Mouse (Mus musculus) G1E (cell line): ENCODE measurements around the gene Zbtb25. TPM values are rescaled to one million over a fixed set of nuclear protein-coding genes. Genes with fewer than 3 reads are reported as not detected.

ENCODE experiments used
- ATAC-seq: 2 replicates; pipeline ENCODE4 v1.8.0; 2016; ENCODE audit warnings: mild to moderate bottlenecking; ENCODE audit not compliant: insufficient number of reproducible peaks, poor library complexity, low FRiP score, severe bottlenecking; ENCODE audit errors: extremely low read depth
- DNase-seq: peaks from one replicate; pipeline ENCODE4 v3.0.0; 2012; ENCODE audit warnings: low spot score
- H3K27me3 ChIP-seq: 2 replicates; pipeline ENCODE4 v1.6.1; 2012; ENCODE audit warnings: mild to moderate bottlenecking, low read length, inconsistent platforms; ENCODE audit not compliant: insufficient read depth
- H3K36me3 ChIP-seq: replicated peaks from 2 replicates; pipeline ENCODE3; 2012; ENCODE audit warnings: mild to moderate bottlenecking, inconsistent platforms
- H3K4me1 ChIP-seq: 2 replicates; pipeline ENCODE4 v1.6.1; 2012; ENCODE audit warnings: low read depth, low read length, inconsistent platforms, mixed read lengths; ENCODE audit not compliant: insufficient read depth
- H3K4me3 ChIP-seq: 2 replicates; pipeline ENCODE4 v1.5.1; 2012; ENCODE audit warnings: low read depth, mild to moderate bottlenecking, inconsistent platforms, low read length, moderate library complexity, mixed read lengths
- H3K9me3 ChIP-seq: replicated peaks from 2 replicates; pipeline ENCODE4 v1.6.1; 2012; ENCODE audit warnings: inconsistent platforms
- CTCF ChIP-seq: IDR thresholded peaks from 2 replicates; pipeline ENCODE4 v1.5.1; 2012; ENCODE audit warnings: low read depth, low read length, inconsistent platforms, mixed read lengths
- GATA1 ChIP-seq: IDR thresholded peaks from 2 replicates; pipeline ENCODE4 v1.6.1; 2012; ENCODE audit warnings: borderline replicate concordance, low read length, inconsistent platforms, mixed read lengths
- GATA2 ChIP-seq: IDR thresholded peaks from 2 replicates; pipeline ENCODE4 v1.6.1; 2012; ENCODE audit warnings: low read depth, low read length, inconsistent platforms, borderline replicate concordance
- POLR2AphosphoS5 ChIP-seq: IDR thresholded peaks from 2 replicates; pipeline ENCODE4 v1.6.1; 2012; ENCODE audit warnings: low read depth, low read length, inconsistent platforms; ENCODE audit not compliant: insufficient replicate concordance
- TAL1 ChIP-seq: conservative IDR thresholded peaks from 2 replicates; pipeline ENCODE4 v1.6.1; 2012; ENCODE audit warnings: low read depth, low read length, inconsistent platforms, mixed read lengths
- polyA plus RNA-seq: library from polyadenylated mRNA; stranded (reverse); fragments of >175 nt; gene quantifications from 2 replicates; pipeline ENCODE4 v1.2.3, GENCODE M21; 2012
- total RNA-seq, 2 experiments: library from RNA; stranded (forward) in 1 of 2; stranded (reverse) in 1 of 2; fragments of 200-1000 nt in 1 of 2; fragments of >200 nt in 1 of 2; fragmentation: Nextera tagmentation in 1 of 2; gene quantifications; 2 replicates each; pipeline ENCODE4 v1.2.3; 2014 to 2017

Zbtb25 gene
- total and polyA plus RNA-seq, 3 experiments: 12.2 to 62.5 (median 17.5) TPM

GRCm38 (mm10) chr12:76304199-76304598, 65.2 kb downstream of the Zbtb25 start:
- no peaks in the 10 kb centered on the region for H3K27me3 ChIP-seq
- peaks cover 6% of the 10 kb centered on the region; the same call in 1 of the 2 replicates for H3K4me1 ChIP-seq
- peaks cover 100% of the 10 kb centered on the region for H3K36me3 ChIP-seq
- TF ChIP-seq POLR2AphosphoS5 (no peak), GATA1 (no peak), CTCF (no peak), TAL1 (no peak), GATA2 (no peak)
- H3K4me3 ChIP-seq: no peak overlapping the region
- ATAC-seq: no peak
- no peaks in the 10 kb centered on the region for H3K9me3 ChIP-seq
- DNase-seq: no peak

DNA sequence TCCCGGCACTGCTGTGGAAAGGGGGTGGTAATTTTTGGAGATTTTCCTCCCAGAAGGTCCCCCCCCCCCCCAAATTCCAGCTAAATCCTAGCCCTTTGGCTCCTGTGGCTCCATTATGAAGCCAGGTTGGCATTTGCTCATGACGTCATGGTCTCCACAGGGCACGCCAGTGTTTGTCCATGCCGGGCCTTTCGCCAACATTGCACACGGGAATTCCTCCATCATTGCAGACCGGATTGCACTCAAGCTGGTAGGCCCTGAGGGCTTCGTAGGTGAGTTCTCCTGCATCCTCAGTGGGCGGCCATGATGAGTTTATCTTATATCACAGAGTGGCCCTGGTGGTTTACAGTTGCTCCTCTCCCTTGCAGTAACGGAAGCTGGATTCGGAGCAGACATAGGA, 65.9 kb downstream of the Zbtb25 start:
- peaks cover 6% of the 10 kb centered on the region; the same call in 1 of the 2 replicates for H3K4me1 ChIP-seq

DNA sequence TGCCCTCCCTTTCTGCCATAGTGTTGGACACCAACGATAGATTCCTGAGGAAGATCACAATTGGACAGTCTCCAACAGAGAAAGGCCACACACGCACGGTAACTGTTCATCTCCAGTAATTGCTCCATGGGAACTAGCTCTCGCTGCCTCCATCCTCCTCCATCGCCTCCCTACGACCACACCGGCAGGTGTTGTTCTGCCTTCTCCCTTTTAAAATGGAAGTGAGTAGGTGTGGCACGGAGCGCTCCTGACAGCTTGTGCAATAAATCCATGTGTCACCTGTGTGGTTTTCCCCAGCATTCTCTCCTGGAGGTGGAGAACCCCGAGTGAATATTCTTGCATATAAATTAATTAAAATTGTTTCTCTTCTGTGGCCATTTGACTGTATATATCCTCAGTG, 69.0 kb downstream of the Zbtb25 start:
- TF ChIP-seq GATA2 (no peak), TAL1 (no peak)
- Histone ChIP-seq H3K27me3 (no peaks in the 10 kb centered on the region), H3K4me1 (peaks cover 6% of the 10 kb centered on the region; the same call in 1 of the 2 replicates), H3K36me3 (peaks cover 100% of the 10 kb centered on the region), H3K9me3 (no peaks in the 10 kb centered on the region), H3K4me3 (no peak overlapping the region)
- no peak for DNase-seq
- no peak for ATAC-seq

More for the DNA sequence above, 65.9 kb downstream of the Zbtb25 start:
- Histone ChIP-seq H3K4me3 (no peak overlapping the region), H3K36me3 (peaks cover 100% of the 10 kb centered on the region), H3K9me3 (no peaks in the 10 kb centered on the region), H3K27me3 (no peaks in the 10 kb centered on the region)
- ATAC-seq (no peak), DNase-seq (no peak)
- TF ChIP-seq CTCF (no peak), POLR2AphosphoS5 (no peak), GATA1 (no peak), TAL1 (no peak)

- Histone ChIP-seq H3K36me3 (peaks cover 100% of the 10 kb centered on the region), H3K4me3 (no peak overlapping the region)
- TF ChIP-seq GATA1: no peak
- TF ChIP-seq POLR2AphosphoS5: no peak
- TF ChIP-seq CTCF: no peak
Observed at GRCm38 (mm10) chr12:76299361-76299906, 70.0 kb downstream of the Zbtb25 start.

DNA sequence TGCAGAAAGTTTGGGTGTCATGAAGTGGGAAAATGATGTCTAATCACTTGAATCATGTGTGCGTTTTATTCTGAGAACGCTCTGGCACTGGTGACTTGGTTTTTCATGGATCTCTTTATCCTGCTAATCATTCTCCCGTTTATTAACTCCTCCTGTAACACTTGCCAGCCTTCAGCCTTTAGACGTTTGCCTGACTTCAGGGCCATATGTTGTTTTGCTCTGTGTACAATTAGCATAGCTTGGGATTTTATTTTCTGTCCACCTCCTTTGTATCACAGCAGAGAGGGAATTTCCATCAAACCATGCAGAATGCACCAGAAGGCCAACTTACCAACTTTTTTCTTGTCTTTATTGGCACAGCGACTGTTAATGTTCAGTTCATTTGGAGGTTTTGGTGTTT, 71.6 kb downstream of the Zbtb25 start:
- ATAC-seq (no peak), DNase-seq (no peak)
- H3K36me3 ChIP-seq: peaks cover 100% of the 10 kb centered on the region
- H3K27me3 ChIP-seq: no peaks in the 10 kb centered on the region
- H3K4me3 ChIP-seq: no peak overlapping the region
- no peaks in the 10 kb centered on the region; the same call in 1 of the 2 replicates for H3K4me1 ChIP-seq
- no peak for TF ChIP-seq POLR2AphosphoS5
- no peak for TF ChIP-seq TAL1
- no peak for TF ChIP-seq CTCF
- TF ChIP-seq GATA2: no peak
- TF ChIP-seq GATA1: no peak
- H3K9me3 ChIP-seq: no peaks in the 10 kb centered on the region

More at GRCm38 (mm10) chr12:76299361-76299906, 70.0 kb downstream of the Zbtb25 start:
- Histone ChIP-seq H3K9me3 (no peaks in the 10 kb centered on the region), H3K4me1 (peaks cover 3% of the 10 kb centered on the region; the same call in 1 of the 2 replicates), H3K27me3 (no peaks in the 10 kb centered on the region)
- DNase-seq (no peak), ATAC-seq (no peak)

Other genes with a start within 250 kb of the Zbtb25 start
- not detected in 2 replicates for gene Esr2, start 192.3 kb downstream of the Zbtb25 start, total RNA-seq (2014; fragmentation: Nextera tagmentation)
- 0.05 TPM in 1 of 2 replicates, not detected in the other for gene Esr2, start 192.3 kb downstream of the Zbtb25 start, total RNA-seq (2017)
- gene Esr2, start 192.3 kb downstream of the Zbtb25 start, polyA plus RNA-seq: not detected in 2 replicates
- gene Tex21, start 122.9 kb downstream of the Zbtb25 start, total RNA-seq (2014; fragmentation: Nextera tagmentation): 5.7 and 6.8 TPM in 2 replicates
- gene Tex21, start 122.9 kb downstream of the Zbtb25 start, total RNA-seq (2017): 0.66 and 0.81 TPM in 2 replicates
- gene Tex21, start 122.9 kb downstream of the Zbtb25 start, polyA plus RNA-seq: 0.19 and 0.26 TPM in 2 replicates
- 164 and 185 TPM in 2 replicates for gene Mthfd1, start 114.3 kb downstream of the Zbtb25 start, total RNA-seq (2014; fragmentation: Nextera tagmentation)
- 253 TPM in 2 replicates for gene Mthfd1, start 114.3 kb downstream of the Zbtb25 start, total RNA-seq (2017)
- gene Mthfd1, start 114.3 kb downstream of the Zbtb25 start, polyA plus RNA-seq: 199 and 228 TPM in 2 replicates
- gene Akap5, start 44.7 kb downstream of the Zbtb25 start, total RNA-seq (2014; fragmentation: Nextera tagmentation): 1.1 and 1.4 TPM in 2 replicates
- gene Akap5, start 44.7 kb downstream of the Zbtb25 start, total RNA-seq (2017): 1.2 and 1.3 TPM in 2 replicates
- 0.08 and 0.20 TPM in 2 replicates for gene Akap5, start 44.7 kb downstream of the Zbtb25 start, polyA plus RNA-seq
- 24.8 and 27.9 TPM in 2 replicates for gene Zbtb1, start 664 bp upstream of the Zbtb25 start, total RNA-seq (2014; fragmentation: Nextera tagmentation)
- 23.1 and 27.2 TPM in 2 replicates for gene Zbtb1, start 664 bp upstream of the Zbtb25 start, total RNA-seq (2017)
- 6.4 and 8.8 TPM in 2 replicates for gene Zbtb1, start 664 bp upstream of the Zbtb25 start, polyA plus RNA-seq
- gene Hspa2, start 34.6 kb upstream of the Zbtb25 start, total RNA-seq (2014; fragmentation: Nextera tagmentation): 6.0 and 7.3 TPM in 2 replicates
- gene Hspa2, start 34.6 kb upstream of the Zbtb25 start, total RNA-seq (2017): 10.7 and 11.3 TPM in 2 replicates
- gene Hspa2, start 34.6 kb upstream of the Zbtb25 start, polyA plus RNA-seq: 10.3 and 12.0 TPM in 2 replicates
- not detected in 2 replicates for gene Ppp1r36, start 47.9 kb upstream of the Zbtb25 start, total RNA-seq (2014; fragmentation: Nextera tagmentation)
- 0.12 and 0.38 TPM in 2 replicates for gene Ppp1r36, start 47.9 kb upstream of the Zbtb25 start, total RNA-seq (2017)
- not detected in 2 replicates for gene Ppp1r36, start 47.9 kb upstream of the Zbtb25 start, polyA plus RNA-seq
- gene Plekhg3, start 161.3 kb upstream of the Zbtb25 start, total RNA-seq (2014; fragmentation: Nextera tagmentation): 12.4 and 12.6 TPM in 2 replicates
- gene Plekhg3, start 161.3 kb upstream of the Zbtb25 start, total RNA-seq (2017): 16.7 and 17.8 TPM in 2 replicates
- 10.1 and 12.5 TPM in 2 replicates for gene Plekhg3, start 161.3 kb upstream of the Zbtb25 start, polyA plus RNA-seq